Mouse (Mus musculus): ENCODE measurements at regions not wholly inside any gene's neighbourhood (a gene's known extent, or its start where the extent isn't known, plus 50 kb on each side); places are given as distances from the start of the nearest gene placed in this dataset.

- DNase-seq (ENCODE audit: low spot score), result no peak
These were observed 161.5 kb upstream of the Ghitm start for GRCm38 (mm10) chr14:37296531-37296930.

DNA sequence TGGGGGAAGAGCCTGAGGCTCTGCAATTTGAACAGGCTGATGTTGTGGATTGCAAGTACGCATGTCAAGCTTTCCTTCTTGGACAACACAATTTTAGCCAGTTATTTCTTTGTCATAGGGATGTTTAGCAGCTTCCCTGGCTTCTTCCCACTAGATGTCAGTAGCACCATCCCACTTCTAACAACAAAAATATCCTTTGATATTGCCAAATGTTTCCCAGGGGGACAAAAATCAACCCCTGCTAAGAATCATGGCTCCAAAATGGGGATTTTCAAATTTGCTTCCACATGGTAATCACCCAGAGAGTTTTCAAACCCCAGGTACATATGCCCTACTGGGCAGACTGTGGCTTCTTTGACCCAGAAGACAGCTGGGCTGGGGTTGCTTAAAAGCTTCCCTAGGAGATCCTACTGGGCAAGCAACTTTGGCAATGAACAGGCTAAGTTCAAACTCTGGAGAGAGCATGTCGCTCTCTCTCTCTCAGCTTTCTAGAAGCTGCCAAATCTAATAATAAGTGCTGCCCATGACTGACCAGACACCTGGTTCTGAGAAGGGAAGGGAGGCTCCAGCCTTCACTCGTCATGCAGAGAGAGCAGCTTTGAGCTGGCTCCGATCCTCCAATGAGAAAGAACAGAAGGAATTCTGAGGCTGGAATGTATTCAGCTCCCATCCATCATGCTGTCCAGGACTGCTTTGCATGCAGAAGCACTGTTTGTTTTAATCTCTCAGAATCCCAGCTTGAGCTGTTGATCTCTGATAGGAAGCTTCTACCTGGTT, 157.2 kb upstream of the Ghitm start:
- DNase-seq (ENCODE audit: low spot score), result no peak

DNA sequence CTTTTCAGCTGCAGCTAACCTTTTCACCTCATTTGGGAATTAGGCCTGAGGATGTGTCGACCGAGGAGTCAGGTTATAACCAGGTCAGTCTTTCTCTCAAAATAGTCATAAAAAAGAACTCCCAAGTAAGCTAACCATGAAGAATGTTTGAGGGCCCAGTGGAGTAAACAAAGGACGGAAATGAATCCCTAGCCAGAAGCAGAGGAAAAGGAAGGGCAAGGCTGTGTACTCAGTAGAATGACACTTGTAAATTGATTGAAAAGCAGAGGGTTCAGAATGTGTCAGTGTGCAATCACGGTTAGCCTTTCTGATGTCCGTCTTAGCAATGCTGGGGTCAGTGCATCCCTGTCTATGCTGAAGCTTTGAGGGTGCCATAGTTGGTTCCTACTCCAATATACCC, 149.3 kb upstream of the Ghitm start:
- no peak for DNase-seq (ENCODE audit: low spot score)

- no peak for DNase-seq (ENCODE audit: low spot score)
These were observed 144.3 kb upstream of the Ghitm start for GRCm38 (mm10) chr14:37279356-37279755.

DNA sequence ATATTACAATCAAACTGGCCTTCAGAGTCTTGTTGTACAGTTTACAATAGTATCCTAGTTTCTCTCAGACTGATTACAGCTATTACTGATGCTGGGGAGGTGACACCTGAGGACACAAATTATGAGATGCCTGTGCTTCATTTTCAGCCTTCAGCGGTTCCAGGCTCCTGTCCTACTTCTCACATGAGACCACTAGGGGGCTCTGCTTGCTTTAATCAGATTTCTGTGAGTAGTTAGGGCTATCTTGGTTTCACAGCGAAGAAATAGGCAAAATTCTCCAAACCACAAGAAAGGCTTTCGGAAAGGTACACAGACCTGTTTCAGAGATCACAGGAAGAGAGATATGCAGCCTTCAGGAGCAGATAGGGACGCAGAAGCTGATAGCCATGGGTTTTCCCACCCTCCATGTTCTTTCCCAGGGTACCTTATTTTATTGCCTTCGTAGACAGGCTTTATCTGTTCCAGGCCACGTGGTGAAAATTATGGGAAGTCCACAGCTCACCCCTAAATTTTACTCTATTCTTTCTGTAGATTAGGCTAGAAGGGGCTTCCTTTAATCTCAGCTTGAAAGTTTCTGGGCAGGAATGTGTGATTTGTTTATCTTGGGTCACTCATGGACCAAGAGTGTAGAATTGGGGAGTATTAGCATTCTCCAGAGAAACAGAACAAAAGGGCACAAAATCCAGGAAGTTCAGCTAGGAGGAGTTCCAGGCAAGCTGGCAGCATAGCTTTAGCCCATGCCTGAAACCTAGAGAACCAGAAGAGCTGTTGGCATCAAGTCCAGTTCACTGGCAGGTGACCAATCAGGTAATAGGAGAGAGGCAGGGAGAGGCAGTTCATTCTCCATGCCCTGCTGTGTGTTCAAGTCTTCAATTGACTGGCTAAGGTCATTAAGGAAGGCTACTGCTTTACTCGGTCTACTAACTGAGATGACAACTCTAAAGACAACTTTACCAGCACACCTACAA, 141.9 kb upstream of the Ghitm start:
- DNase-seq (ENCODE audit: low spot score), result no peak

DNA sequence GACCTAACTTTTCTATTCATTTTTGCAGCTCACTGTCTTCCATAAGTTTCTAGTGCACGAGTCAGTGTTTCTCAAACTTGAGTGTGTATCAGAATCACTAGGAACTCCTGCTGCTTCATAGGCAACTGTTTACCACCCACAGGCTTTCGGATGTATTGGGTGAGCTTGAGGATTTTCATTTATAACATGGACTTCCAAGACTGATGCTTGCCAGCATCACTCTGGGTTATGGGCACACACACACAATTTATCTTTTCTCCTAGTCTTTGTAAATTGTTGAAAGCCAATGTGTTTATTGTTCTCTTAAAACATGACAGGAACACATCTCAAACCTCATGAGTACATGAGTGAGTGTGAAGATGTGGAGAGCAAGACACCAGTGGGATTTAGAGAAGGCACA, 137.0 kb upstream of the Ghitm start:
- DNase-seq (ENCODE audit: low spot score), result no peak

DNA sequence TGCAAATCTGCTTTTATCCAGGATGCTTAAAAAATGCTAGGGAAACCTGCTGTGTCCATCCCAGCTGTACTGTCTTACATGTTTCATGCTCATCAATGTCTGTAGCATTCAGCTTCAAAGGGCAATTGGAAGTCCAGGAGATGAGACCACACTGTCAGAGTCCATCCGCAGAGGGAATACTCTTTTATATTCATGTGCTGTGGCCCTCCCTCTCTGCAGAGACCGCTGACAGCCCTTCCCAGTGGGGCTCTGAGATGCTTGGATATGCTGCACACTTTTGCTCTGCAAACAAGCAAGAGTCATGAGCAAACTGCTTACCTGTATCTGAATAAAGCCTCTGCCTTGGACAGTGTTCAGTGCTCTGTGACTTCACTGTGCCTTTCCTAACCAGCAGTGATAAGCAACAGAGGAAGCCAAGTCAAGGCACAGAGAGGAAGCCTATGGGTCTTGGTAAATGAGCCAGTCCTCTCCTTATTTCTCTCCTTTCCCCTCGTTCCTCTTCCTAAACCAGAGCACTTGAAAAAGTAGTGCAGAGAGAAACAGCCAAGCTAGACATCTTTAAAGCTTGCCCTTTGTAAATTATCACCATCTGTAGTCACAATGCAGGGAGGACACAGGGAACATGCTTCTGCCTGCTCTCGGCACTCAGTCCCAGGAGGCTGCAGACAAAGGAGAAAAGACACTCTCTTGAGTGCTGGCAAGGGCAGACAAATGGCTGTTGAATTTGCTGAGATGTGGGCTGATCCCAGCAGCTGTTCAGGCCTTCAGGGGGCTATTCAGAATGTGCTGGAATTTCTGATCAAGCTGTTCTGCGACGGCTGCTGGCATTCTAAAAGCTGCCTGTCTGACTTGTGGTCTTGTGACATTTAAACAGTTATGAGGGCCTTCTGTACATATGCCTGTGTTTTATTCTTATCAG, 136.2 kb upstream of the Ghitm start:
- DNase-seq (ENCODE audit: low spot score), result no peak

GRCm38 (mm10) chr14:37269920-37270319, 134.8 kb upstream of the Ghitm start:
- DNase-seq (ENCODE audit: low spot score), result no peak

DNA sequence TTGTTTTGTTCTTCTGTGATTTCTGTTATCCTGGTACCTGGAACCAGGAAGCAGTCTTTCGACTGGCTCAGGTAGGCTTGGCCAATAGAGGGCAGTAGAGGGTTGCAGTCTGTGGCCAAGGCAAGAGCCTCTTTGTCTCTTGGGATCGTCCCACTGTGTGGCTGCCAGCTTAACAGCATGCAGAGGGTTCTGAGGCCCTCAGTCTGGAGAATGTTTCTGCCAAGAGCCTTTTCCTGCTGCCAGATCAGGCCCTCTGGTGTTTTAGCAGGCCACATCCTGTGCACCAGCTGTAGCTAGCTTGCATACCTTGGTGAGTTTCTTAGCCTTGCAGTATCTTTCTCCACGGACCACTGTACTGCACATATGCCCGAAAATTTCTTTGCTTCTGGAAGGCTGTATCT, 103.6 kb upstream of the Ghitm start:
- DNase-seq (ENCODE audit: low spot score), result peak; percentile 5

- DNase-seq (ENCODE audit: low spot score), result no peak
These were observed 102.1 kb upstream of the Ghitm start for GRCm38 (mm10) chr14:37237191-37237590.

DNA sequence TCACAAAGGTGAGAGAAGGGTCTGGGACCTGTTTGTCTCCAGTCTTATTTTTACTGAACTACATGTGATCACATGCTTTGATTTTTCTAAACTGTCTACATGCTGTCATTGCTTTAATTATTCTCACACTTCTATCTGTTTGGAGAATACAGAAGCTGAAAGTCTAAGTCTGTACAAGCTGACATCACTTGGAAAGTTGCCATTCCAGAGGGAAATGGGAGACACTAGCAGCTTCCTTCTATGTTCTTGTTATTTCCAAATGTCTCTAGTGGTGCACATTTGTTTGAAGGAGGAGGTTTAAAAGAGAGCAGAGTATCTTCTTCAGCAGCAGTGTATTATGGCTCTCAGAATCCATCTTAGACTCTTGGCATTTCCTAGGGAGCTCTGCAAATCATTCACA, 73.2 kb upstream of the Ghitm start:
- no peak for DNase-seq (ENCODE audit: low spot score)

- DNase-seq (ENCODE audit: low spot score), result no peak
These were observed 54.7 kb upstream of the Ghitm start for GRCm38 (mm10) chr14:37189795-37190194.
